Mouse (Mus musculus): ENCODE data around the gene Ccpg1.

Gene Ccpg1

GRCm38 (mm10) chr9:73050606-73051005 lies 65.4 kb downstream of the Ccpg1 start:
- no peak for TF ChIP-seq GATA4 (IDR thresholded peaks at IDR 0.05; ENCODE audit: insufficient replicate concordance, low read length)

GRCm38 (mm10) chr9:73055441-73055911 lies 70.2 kb downstream of the Ccpg1 start:
- TF ChIP-seq GATA4 (IDR thresholded peaks at IDR 0.05; ENCODE audit: insufficient replicate concordance, low read length) = no peak

GRCm38 (mm10) chr9:73059224-73059623 lies 74.0 kb downstream of the Ccpg1 start:
- TF ChIP-seq GATA4 (IDR thresholded peaks at IDR 0.05; ENCODE audit: insufficient replicate concordance, low read length) = no peak

- TF ChIP-seq GATA4 (IDR thresholded peaks at IDR 0.05; ENCODE audit: insufficient replicate concordance, low read length) = no peak
Observed at GRCm38 (mm10) chr9:73063621-73064290, 78.5 kb downstream of the Ccpg1 start.
